Mouse (Mus musculus) cerebellum, adult 18-20 months (tissue): Measurements from ENCODE around the gene Naxd.
"Not testable (repeated sequence)": the region's sequence is repeated elsewhere in the genome, so short reads cannot be mapped to it uniquely, and the experiment has no call there.

Experiments used
- DNase-seq, 2 experiments: peaks; one replicate each; pipeline ENCODE4 v3.0.0; 2021

The Naxd gene

DNA sequence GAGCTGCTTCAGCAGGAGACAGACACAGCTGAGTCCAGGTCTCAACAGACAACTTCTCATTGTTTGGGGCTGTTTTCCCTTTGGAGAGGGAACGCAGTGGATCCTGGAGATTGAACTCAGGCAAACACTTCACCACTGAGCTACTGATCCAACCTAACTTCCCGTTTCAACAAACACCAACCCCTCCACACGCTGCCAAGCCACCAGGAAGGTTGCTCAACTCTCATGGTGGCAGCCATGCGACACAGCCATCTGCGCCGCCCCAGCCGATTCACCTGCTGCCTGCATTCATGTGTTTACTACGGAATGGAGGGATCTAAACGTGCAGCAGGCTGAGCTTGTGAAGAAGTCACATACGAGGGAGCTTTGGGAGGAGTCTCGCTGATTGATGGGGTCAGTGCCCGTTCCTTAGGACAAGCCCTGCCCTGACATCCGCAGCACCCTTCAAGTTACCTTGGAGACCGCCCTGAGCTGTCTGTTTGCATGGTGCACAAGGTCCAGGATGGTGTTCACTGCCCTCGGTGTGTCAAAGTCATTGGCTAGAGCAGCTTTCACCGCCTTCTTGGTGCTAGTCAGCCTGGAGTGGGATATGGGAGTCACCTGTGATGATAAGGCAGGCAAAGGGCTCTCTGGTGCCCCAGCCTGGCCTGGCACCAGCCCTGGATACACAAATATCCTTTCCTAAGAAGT, 20.2 kb downstream of the Naxd start:
- DNase-seq = no peak

DNA sequence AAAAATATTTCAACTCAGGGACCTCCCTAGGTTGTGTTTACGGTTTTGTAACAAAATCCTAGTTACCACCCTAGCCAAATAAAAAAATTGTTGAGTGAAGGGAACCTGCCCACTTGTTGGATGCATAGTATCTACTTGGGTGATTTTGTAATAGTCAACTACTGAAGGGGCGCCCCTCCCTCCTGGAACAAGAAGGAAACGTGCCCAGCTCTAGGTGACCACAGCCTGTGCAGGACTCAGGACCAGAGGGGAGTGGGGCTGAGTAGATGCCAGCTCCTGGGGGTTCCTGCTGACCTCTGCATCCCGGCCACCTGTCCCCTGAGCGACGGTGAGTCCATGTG, 20.7 kb downstream of the Naxd start:
- DNase-seq = no peak

DNA sequence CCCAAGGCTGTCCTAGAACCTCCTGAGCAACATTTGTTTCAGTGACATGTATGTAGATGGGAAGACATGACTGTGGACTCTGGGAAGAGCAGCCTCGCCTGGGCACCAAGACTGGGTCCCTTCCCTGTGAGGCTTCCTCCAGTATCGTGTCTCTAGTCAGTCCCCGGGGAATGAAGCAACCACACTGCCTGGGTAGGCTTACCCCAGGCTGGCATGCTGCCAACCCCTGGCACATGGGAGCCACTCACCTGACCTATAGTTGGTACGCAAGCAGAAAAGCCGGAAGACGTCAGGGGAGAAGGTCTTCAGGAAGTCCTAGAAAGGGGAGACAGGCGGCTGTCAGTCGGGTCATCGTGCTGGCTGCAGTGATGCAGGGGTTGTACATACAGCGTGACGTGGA, 21.4 kb downstream of the Naxd start:
- DNase-seq = peak in 1 of 2 experiments; percentile 14

DNA sequence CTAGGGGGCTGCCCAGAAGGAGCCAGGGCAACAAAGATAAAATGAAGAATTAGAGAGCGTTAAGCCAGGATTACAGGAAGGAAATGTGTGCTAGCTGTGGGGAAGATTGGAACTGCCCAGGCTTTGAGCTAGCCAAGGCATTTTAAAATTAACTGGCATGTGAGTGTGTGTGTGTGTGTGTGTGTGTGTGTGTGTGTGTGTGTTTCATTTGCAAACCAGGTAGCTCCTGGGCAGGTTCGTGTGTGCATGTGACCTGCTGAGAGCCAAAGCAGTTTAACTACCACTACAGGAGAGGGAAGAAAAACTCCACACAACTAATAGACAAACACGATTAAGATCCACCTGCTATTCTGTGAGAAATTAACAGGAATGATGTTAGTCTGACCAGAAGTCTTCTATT, 26.0 kb downstream of the Naxd start:
- no peak for DNase-seq

DNA sequence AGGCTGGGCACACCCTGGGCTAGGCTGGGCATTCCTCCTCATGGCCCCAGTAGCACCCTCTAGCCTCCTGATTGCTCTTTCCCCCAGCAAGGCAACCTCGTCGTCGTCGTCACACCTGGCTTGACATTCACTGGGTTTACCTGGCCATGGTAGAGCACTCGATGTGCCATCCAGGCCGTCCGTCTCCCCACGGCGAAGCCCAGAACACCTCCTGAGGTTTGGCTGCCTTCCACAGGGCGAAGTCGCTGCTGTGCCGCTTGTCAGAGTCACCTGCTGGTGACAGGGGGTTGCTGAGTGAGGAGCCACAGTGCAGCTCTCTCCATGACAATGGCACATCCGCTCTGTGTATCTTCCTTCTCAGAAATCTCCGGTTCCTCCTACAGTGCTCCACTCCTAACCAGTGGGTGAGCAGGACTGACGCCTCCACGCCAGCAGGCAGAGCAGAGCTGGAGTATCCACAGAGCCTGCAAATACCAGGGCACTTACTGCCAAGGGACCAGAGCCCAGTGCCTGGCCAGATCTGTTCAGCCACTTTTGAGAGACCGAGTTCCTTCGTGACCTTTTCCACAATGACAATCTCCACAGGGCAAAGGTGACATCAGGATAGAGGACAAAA, 33.0 kb downstream of the Naxd start:
- DNase-seq = no peak

DNA sequence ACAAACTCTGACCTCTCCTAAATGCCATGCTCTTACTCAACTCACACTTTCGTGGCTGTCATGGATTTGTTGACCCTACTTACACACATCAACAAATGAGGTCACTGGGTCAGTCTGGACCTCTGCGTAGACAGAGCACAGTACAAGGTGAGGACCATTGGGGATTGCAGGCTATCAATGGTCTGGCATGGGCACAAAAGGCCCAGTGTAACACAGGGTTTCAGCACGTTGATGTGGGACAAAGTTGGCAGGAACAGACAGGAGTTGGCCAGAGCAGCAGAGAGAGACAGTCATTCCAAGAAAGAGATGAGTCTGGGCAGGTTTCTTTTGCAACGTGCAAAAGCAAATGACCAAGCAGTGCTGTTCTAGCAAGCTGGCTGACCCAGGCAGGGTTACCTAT, 33.5 kb downstream of the Naxd start:
- no peak for DNase-seq

DNA sequence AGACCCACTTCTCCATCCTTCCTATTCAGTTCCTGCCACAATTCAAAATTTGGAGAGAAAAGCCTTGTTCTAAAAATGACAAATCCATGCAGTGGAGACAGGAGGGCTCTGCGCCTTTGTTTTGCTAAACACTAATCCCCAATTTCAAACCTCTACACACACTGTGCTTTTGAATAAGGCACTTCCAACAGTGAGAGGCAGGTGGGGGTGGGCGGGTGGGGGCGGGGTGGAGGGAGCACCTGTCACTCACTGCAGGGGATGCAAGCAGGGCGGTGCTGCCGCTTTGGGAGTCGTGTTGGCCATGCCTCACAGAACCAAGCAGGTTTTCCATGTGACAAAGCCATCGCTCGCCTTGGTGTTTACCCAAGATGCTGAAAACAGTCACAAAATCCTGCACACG, 37.2 kb downstream of the Naxd start:
- DNase-seq = no peak

DNA sequence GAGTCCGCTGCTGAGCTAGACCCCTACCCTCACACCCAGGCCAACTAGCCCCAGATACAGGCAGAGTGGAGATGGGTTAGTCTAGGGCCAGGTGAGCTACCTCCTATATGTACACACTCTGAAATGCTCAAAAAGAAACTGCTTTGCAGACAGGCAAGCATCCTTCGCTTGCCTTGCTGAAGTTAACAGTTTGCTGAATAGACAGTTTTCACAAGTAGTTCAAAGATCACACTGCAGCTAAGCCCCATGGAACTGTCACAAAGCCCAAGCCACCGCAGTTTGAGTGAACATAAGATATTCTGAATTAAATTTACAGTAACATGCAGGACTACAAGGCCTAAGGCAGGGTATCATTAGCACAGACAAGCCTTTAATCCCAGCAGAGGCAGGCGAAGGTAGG, 41.7 kb downstream of the Naxd start:
- DNase-seq = no peak

DNA sequence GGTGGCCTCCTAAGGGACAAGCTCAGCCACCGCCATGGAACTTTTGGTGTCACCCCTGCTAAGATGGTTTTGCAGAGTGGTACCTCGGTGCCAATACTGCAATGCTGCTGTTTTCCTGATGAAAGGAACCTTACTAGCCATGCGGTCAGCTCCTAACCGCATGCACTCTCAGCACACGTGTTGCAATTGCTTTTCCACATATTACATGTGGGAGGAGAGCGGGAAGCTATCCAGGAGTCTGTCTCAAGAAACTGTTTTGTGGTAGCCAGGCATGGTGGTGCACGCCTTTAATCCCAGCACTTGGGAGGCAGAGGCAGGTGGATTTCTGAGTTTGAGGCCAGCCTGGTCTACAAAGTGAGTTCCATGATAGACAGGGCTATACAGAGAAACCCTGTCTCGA, 42.9 kb downstream of the Naxd start:
- DNase-seq = no peak

DNA sequence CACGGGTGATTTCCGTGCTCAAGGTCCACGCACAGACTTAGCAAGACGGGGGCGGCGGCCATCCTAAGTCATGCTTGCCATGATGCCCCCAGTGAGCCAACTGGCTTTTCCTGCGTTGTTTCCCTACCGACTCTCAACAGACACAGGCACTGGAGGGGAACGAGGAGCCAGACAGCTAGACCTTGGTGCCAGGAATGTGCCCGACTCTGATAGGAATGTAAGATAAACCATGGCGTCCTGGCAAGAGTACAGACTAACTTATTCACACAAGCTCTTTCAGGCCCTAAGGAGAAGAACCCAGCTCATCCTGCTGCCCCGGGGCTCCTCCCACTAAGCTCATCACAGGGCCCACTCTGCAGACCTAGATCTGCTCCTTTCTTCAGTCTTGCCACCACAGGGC, 44.7 kb downstream of the Naxd start:
- DNase-seq = no peak

DNA sequence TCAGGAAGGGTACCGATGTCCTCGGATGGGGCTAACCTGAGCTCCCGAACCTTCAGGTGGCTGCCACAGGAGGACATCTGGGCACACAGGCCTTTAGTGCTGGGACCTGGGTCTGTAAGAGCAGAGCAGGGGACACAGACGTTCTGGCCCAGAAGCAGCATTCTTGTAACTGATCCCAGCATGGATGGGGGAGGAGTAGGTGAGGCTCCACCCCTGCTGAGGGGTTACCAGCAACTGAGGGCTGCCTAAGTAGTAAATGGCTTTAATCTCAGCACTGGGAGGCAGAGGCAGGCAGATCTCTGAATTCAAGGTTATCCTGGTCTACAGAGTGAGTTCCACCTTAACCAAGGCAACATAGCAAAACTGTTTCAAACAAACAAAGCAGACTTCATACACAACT, 45.6 kb downstream of the Naxd start:
- no peak for DNase-seq

DNA sequence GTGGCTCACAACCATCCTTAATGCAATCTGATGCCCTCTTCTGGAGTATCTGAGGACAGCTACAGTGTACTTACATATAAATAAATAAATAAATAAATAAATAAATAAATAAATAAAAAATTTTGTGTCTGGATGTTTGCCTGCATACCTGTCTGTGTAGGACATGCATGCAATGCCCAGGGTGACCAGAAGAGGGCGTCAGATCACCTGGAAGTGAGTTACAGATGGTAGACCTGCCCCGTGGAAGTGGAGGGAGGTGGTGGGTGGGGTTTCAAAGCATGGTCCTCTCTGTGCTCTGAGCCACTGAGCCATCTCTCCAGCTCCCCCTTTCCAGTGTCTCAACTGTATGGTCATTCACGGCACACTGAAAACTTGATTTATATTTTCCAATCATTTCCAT, 47.1 kb downstream of the Naxd start:
- DNase-seq = peak; percentile 57 to 61

DNA sequence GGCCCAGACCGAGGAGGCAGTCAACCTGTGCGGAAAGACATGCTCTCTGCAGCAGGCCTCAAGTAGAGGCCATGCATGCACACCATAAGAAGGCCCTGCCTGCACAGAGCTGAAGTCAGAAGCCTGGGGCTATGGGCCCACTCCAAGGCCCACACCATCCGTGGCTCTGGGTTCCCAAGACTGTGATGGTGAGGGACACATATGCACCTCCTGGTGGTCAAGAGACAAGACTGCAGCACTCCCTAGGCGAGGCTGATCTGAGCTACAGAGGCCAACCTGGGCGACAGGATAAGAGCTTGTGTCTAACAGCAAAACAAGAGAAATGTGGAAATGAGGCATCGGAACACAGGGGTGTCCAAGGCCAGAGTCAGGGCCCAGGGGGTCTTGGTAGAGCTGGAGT, 49.8 kb downstream of the Naxd start:
- DNase-seq = no peak

DNA sequence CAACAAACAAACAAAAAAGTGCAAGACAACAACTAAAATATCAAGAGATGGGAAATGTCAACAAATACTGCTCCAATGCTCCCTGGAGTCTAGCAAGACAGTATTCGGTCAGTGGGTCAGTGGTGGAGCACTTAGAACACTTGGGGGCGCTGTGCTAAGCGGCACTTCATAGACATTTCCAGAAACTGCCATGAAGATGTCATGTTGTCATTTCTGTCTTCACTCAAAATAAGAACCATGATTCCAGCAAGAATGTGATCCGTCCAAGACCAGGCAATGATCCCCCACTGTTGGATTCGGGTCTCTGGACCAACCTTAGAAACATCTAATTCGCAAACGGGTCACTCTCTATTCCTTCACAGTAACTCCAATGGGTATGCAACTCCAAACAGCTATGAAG, 52.4 kb downstream of the Naxd start:
- peak; percentile 53 to 56 for DNase-seq

DNA sequence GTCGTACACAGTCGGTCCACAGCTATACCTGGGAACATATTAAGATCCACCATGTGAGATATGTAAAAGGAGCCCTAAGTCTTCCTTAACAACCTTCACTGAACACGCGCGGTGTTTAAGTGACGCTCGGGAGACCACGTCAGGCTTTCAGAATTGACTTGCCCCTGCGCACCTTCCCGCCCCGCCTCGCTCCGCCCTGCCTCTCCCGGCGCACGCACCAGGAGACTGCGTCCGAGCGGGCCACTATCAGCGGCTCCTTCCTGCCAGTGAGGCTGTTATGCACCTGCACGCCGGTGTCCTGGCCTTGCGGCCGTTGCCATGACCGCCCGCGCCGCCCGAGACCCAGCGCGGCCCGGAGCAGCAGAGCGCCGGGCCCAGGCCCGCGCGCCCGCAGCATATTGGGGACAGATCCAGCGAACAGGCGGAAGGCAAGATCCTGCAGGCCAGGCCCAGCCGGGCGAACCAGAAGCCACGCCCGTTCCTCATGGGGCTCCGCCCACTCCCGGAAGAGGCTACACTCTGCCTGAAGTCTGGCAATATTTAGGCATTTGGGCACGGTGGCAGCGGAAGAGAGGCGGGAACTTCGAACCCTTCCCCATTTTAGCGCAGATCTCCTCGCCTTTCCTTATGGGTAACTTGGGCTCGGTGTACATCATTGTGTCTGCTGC, 53.1 kb downstream of the Naxd start, which contains the start of gene Cars2:
TSS of gene Cars2 (minus strand) at position 503 of the 668 bp plus-strand sequence.
- peak; percentile 93 to 96 for DNase-seq

DNA sequence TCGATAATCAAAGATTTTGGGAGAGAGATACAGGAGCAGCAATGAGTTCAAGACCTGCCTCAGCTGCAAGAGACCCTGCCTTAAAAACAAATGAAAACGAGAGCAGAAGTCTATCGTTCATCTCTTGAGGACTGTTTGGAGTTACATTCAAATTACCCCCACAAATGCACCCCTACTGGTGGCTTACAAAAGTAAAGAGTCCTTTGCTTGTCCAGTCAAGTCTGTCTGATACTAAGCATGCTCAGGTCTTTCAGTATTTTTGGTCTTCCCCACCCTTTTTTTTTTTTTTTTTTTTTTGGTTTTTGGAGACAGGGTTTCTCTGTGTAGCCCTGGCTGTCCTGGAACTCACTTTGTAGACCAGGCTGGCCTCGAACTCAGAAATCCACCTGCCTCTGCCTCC, 54.2 kb downstream of the Naxd start:
- DNase-seq = not testable (repeated sequence)

DNA sequence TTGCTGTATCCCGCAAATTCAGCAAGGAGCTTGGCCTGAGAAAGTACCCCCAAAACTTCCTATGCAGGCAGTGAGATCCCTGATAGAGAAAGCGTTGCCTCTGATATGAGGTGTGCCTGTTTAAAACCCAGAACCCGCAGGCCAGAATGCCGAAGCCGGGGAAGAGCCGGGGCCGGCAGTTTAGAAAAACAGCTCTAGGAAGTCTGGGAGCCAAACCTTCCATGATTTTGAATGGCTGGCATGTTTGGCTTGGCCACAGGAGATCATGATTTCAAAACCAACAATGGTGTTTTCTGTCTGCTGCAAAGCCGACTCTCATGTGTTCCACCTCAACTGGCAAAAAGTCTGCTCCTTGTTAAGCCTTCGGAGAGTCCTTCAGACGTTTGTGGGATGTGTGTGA, 55.1 kb downstream of the Naxd start:
- DNase-seq = no peak

DNA sequence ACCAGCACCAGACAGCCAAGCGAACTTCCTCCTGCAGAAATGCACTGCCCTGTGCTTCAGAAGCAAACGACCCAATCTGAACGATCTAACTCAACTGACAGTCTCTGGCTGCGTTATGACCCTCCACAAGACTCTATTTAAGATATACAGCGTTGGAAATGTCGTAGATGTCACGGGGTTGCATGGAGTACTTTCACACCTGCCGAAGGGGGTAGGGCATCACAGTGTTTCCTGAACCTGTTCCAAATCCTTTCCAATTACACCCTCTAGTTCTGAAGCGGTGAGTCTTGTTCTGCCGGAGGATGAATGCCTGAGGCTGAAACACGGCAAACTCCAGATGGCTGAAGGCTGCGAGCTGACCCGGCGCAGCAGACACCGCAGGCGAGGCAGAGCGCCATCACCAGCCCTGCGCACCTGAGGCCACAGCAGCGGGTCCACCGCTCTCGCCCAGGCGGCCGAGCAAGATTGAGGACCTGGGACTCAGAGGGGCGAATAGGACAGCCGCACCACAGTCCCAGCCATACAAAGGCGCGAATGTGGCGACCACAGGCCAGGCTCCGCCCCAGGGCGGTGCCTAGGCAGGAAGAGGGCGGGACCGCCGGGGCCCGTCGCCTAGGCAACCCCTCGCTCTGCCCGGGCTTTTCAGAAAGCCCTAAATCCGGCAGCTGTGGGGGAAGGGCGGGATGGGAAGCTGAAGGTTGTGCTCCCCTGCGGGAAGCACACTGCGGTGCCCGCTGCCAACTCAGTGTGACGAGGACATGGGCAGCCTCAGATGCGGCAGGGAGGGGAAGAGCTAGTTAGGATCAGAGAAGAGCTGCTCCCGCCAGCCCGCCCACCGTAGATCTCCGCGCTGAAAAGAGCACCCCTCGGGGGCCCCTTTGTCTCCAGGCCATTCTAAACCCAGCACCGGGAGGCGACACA, 57.8 kb downstream of the Naxd start, which contains the start of gene Ing1:
TSS of gene Ing1 (plus strand) at position 773 of the 921 bp plus-strand sequence.
- peak; percentile 94 to 96 for DNase-seq

DNA sequence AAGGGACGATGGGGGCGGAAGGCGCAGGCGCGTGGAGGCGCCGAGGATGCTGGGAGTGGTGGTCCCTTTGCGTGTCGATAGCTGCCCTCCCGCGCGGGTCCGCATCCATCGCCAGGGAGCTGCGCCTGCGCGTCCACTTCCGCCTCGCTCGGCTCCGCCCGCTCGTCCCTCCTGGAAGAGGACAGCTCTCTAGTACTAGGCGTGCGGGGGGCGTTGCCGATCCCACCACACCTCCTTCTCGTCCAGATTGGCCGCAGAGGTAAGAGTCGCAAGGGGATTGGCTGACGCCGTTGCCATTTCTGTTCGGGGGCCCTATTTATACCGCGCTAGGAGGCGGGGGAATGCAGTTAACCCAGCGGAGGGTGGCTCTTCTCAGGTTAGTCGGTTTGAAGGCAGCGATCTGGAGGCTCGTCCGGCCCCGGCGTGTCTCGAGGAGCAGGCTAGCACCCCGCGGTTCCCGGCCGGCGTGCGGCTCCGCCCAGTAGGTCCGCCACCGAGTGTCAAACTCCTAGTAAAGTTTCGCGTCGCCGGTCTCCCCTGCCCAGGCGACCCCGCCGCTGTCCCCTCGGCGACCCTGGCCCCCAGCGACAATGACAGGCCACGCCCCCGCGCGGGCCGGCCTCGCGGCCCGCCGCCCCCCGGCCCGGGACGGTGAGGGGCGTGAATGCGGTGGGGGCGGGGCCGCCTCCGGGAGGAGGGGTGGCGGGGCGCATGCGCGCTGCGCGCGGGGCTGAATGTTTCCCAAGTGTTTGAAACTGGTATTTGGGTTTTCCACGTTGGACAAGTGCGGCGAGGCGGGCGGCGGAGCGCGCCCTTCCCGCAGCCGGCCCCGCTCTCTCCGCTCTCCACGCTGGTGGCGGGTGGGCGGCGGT, 58.6 kb downstream of the Naxd start:
- DNase-seq = peak; percentile 99 to 100

DNA sequence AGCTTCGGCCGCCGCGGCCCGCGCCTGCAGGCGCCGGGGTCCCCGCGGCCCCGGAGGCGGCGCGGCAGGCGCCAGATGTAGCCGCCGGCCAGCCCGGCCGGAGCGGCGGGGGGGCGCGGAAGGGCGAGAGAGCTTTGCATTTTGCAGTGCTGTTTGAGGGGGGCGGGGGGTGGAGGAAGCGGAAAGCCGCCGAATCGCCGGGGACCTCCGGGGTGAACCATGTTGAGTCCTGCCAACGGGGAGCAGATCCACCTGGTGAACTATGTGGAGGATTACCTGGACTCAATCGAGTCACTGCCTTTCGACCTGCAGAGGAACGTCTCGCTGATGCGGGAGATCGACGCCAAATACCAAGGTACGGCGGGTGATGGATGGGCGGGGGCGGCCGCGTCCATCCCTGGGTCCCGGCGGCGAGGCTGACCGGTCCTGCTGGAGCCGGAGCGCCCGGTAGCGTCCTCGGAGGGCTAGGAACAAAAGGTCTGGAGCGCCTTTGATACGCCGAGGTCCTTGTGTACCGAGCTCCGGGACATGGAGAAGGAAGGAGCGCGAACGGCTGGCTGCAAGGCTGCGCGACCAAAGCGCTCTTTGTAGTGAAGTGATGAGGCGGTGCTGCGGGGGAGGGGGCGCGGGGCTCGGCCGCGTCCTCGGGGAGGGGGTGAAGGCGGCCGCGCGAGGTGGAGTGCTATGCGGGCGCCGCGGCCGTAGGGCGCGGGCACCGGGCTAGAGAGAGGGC, 59.6 kb downstream of the Naxd start:
- DNase-seq = peak; percentile 45 to 63

DNA sequence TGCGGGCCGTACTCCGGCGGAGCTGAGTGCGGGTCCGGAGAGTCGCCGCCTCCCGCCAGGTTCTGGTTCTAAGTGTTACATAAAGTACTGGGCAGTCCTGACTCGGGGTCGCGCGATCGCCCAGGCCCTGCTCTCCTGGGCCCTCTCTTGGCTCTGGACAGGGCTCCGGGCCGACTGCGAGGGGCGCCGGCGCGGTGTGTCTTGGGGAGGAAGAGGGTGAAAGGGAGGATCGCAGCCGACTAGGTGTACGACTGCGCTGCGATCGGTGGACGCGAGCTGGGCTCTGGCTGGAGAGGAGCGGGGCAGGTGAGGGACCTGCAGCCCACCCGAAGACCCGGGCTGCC, 60.1 kb downstream of the Naxd start:
- DNase-seq = no peak
